Mouse (Mus musculus) right cerebral cortex, postnatal 25 days (tissue): ENCODE results near the gene Ntng2.

ENCODE experiments used
- DNase-seq: peaks from one replicate; pipeline ENCODE4 v3.0.0; 2022

Gene Ntng2

DNA sequence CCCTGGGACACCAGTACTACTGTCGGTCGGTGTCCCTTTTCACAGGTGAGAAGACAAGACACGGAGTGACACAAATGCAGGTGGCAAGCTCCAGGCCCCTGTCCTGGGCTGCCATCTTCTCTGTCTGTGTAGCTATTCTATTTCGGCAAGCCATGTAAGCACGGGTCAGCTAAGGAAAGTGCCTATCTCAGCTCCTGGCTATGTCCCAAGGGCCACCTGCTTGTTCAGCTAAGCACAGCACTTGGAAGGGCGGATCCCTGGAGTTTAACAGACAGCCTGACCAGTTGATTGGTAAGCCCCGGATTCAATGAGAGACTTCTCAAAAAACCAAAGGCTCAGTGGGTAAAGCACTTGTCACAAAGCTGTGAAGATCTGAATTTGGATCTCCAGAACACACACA is 62.4 kb downstream of the Ntng2 start:
- DNase-seq, result no peak

DNA sequence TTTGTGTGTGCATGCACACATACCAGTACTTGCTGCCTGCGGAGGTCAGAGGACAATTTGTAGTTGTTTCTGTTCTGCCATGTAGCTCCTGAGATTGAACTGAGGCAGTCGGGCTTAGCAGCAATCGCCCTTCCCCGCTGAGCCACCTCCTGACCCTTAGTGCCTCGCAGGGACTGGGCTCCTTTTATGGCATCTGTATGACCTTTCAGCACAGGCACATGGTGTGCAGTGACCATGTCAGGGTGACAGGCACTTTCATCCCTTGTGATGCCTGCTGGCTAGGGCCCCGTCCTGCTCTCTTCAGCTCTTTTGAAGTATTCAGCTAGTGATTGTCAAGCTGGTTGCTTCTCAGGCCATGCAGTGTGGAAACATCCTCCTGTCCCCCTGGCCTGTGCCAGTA is 66.6 kb downstream of the Ntng2 start:
- no peak for DNase-seq

DNA sequence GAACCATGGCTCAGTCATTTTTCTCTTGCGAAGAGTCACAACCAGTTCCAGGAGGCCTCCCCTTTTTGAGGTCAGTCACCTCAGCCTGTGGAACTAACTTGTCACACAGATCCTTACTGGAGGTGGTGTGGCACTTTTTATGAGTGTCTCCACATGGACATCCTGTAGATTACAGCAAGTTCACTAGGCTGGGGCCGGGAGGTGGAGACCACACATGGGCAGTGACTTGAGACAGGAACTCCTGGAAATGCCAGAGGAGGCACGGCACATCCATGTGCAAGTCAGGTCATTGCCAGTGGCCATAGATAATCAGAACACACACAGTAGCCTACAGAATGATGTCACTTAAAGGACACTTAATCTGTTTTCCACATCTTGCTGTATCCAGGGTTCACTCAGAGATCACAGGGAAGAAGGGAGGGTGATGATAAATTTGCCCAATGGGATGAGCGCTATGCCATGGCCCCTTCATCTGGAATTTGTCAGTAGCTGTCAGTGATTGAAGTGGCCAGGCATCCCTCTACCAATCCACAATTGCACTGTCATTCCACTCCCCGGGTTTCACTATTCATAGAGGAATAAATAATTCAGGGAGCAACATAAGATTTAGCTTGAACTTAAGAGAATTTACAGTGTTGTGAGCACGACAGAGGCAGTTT is 69.4 kb downstream of the Ntng2 start:
- DNase-seq, result no peak

DNA sequence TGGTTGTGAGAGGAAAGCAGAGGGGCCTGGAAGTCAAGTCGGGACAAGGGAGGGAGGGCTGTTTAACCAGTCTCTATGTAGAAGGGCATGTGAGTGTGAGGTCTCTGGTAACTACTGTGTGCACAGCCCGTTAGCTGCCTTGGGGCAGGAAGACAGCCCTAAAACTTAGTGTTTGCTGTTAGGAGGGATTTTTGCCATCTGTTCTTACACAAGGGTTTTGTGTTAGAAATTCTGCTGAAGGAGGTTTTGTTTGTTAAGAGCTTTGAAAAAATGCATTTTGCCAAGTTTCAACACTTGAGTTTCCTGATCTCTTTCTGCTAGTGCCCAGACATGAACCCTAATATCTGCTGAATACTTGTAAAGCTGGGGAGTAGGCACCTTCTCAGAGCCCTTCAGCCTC is 71.7 kb downstream of the Ntng2 start:
- no peak for DNase-seq

DNA sequence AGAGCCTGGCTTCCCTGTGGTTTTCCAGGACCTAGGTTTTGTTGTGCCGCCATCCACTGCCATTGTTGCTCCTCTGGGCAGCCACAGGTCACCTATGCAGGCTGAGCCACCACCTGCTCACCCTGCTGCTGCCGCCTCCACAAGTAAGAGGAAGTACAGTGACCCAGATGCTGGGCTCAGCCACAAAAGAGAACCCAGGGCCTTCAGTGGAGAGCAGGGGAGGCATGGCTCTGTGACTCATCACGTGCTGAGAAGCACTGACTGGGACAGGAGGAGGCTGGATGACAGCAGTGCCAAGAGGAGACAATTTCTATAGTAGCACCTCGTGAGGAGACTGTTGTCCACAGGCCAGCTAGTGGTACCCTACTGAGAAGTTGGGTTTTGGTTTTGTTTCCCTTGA is 73.0 kb downstream of the Ntng2 start:
- DNase-seq, result no peak

DNA sequence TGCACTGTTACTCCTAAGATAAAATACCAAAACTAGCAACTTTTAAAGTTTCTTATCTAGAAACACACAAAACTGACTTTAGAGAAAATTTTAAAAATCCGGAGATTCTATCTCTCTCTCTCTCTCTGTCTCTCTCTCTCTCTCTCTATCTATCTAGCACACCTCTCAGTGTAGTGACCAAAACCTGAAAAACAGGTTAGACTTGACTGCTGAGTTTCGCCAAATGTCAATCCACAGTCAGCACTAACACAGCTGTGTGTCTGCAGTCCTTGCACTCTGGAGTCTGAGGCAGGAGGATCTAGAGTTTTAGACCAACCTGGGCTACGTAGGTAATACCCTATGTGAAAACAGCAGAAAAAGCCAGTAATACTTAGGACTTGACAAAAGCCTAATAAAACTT is 77.9 kb downstream of the Ntng2 start:
- DNase-seq, result no peak

DNA sequence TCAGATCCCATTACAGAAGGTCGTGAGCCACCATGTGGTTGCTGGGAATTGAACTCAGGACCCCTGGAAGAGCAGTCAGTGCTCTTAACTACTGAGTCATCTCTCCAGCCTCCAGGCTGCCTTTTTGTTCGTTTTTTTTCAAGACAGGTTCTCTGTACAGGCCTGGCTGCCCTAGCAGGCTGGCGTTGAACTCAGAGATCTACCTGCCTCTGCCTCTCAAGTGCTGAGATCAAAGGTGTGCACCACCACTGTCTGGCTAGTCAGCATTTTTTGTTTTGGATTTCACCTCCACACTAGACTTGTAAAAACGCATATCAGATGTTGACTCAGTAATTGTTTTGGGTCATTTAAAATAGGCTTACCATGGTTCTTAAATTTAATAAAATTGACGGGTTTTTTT is 84.7 kb downstream of the Ntng2 start:
- no peak for DNase-seq

DNA sequence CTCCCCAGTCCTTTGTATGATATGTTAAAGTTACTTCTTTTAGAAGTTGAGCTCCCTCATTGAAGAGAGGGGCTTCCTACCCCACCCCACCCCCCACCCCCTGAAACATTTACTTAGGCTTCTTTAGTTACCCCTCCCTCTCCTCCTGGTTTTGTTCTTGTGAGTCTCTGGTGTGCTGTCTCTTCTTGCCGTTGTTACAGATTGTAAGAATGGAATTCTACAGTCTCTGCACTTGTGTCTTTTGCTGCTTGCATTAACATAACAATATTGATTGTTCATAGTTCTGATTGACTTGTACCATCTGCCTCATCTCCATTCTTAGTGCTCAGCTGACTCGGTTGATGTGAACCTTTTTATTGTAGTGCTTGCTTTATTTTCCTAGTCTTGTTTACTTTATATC is 100.9 kb downstream of the Ntng2 start:
- DNase-seq, result no peak
